Comparison of ENCODE assay signal across 27 mouse cellular contexts in genomic region chr2:135866838-135867237, GRCm38 (mm10).
DNase-seq lines count a peak whose midpoint lies in the region; ATAC-seq lines count a peak whose summit lies in the region.
"Had no signal": no experiment of that assay in that cellular context is flagged by ENCODE, and none has a peak within 500 bp of the region (broad histone marks: within the 10 kb centered on the region; RNA-seq: fewer than 3 reads in every experiment).

No protein-coding gene starts in this region.

- peaks cover 65% of the 10 kb centered on the region for H3K4me1 ChIP-seq in heart, embryonic 13.5 days
- peaks cover 29% of the 10 kb centered on the region for H3K4me1 ChIP-seq in embryonic facial prominence, embryonic 10.5 days
- H3K4me1 ChIP-seq in embryonic facial prominence, embryonic 14.5 days (ENCODE audit: control insufficient read depth, insufficient read depth, low read length), result peaks cover 12% of the 10 kb centered on the region
- H3K4me1 ChIP-seq: liver, embryonic 15.5 days had no signal

- H3K4me3 ChIP-seq in heart, embryonic 13.5 days, result no peak overlapping the region
- no peak overlapping the region for H3K4me3 ChIP-seq in embryonic facial prominence, embryonic 10.5 days
- no peak overlapping the region for H3K4me3 ChIP-seq in embryonic facial prominence, embryonic 14.5 days (ENCODE audit: low read depth, low read length)
- H3K4me3 ChIP-seq: forebrain, embryonic 10.5 days; layer of hippocampus, adult 2 months; limb, embryonic 15.5 days; liver, embryonic 15.5 days; neural tube, embryonic 15.5 days had no signal

- DNase-seq in heart, adult 18-20 months, result no peak
- no peak for DNase-seq in embryonic facial prominence, embryonic 10.5 days (ENCODE audit: low spot score)
- DNase-seq in embryonic facial prominence, embryonic 14.5 days (ENCODE audit: low spot score), result no peak
- peak; percentile 59 for DNase-seq in lung, postnatal 10 days
- DNase-seq in left cerebral cortex, adult 8-10 months (ENCODE audit: low spot score in 2 of 2), result no peak
- no peak for DNase-seq in gastrocnemius, adult 8-10 months (ENCODE audit: low spot score in 2 of 2)
- DNase-seq: adrenal gland, postnatal 36 days; B cell, adult 2 months; cerebellum, adult 11-12 months; cerebellum, postnatal 25 days; gastrocnemius, postnatal 36 days; kidney, adult 9 months; kidney, postnatal 14 days; right cerebral cortex, adult 18-20 months had no signal

- no peak for ATAC-seq in heart, embryonic 13.5 days (ENCODE audit: extremely low read depth, insufficient number of reproducible peaks, low FRiP score, low TSS enrichment)
- no peak for ATAC-seq in embryonic facial prominence, embryonic 14.5 days (ENCODE audit: low read depth)
- ATAC-seq: forebrain, embryonic 16.5 days; intestine, embryonic 16.5 days; Patski had no signal

- no peaks in the 10 kb centered on the region for H3K27me3 ChIP-seq in heart, embryonic 13.5 days (replicated peaks)
- no peaks in the 10 kb centered on the region for H3K27me3 ChIP-seq in embryonic facial prominence, embryonic 10.5 days (replicated peaks; ENCODE audit: low read depth, poor library complexity, severe bottlenecking)
- no peaks in the 10 kb centered on the region for H3K27me3 ChIP-seq in embryonic facial prominence, embryonic 14.5 days (replicated peaks; ENCODE audit: control insufficient read depth, insufficient read depth, low read length)
- H3K27me3 ChIP-seq: CH12.LX; limb, embryonic 15.5 days; liver, embryonic 15.5 days; neural tube, embryonic 15.5 days; Patski had no signal

- no peak overlapping the region for H3K27ac ChIP-seq in heart, embryonic 13.5 days (replicated peaks)
- peak overlapping the region; percentile 41 for H3K27ac ChIP-seq in embryonic facial prominence, embryonic 10.5 days (replicated peaks)
- peak overlapping the region; percentile 66; the same call in 1 of the 2 replicates for H3K27ac ChIP-seq in embryonic facial prominence, embryonic 14.5 days (replicated peaks; ENCODE audit: low read depth, low read length)
- H3K27ac ChIP-seq: forebrain, embryonic 10.5 days; layer of hippocampus, adult 2 months; limb, embryonic 15.5 days; liver, embryonic 15.5 days; macrophage; neural tube, embryonic 15.5 days; stomach, postnatal 0 days had no signal

- no peaks in the 10 kb centered on the region for H3K36me3 ChIP-seq in heart, embryonic 13.5 days
- no peaks in the 10 kb centered on the region for H3K36me3 ChIP-seq in embryonic facial prominence, embryonic 10.5 days (replicated peaks)
- H3K36me3 ChIP-seq in embryonic facial prominence, embryonic 14.5 days (ENCODE audit: control insufficient read depth, insufficient read depth, low read length), result no peaks in the 10 kb centered on the region
- H3K36me3 ChIP-seq: forebrain, embryonic 10.5 days; G1E; limb, embryonic 15.5 days; liver, embryonic 15.5 days; neural tube, embryonic 15.5 days had no signal

- H3K9ac ChIP-seq in heart, embryonic 13.5 days, result 0 out of 2 replicates have a peak overlapping the region, but pooled peaks have one; percentile 9
- no peak overlapping the region for H3K9ac ChIP-seq in embryonic facial prominence, embryonic 14.5 days (ENCODE audit: low read depth, low read length)
- H3K9ac ChIP-seq: limb, embryonic 15.5 days; liver, embryonic 15.5 days; neural tube, embryonic 15.5 days had no signal

- no peaks in the 10 kb centered on the region for H3K9me3 ChIP-seq in heart, embryonic 13.5 days
- H3K9me3 ChIP-seq in embryonic facial prominence, embryonic 10.5 days, result no peaks in the 10 kb centered on the region
- no peaks in the 10 kb centered on the region for H3K9me3 ChIP-seq in embryonic facial prominence, embryonic 14.5 days (ENCODE audit: control insufficient read depth, low read length)
- H3K9me3 ChIP-seq: forebrain, embryonic 10.5 days; limb, embryonic 15.5 days; liver, embryonic 15.5 days; neural tube, embryonic 15.5 days had no signal

- H3K4me2 ChIP-seq in heart, embryonic 13.5 days, result no peak overlapping the region
- H3K4me2 ChIP-seq in embryonic facial prominence, embryonic 14.5 days (ENCODE audit: low read depth, low read length), result 0 out of 2 replicates have a peak overlapping the region, but pooled peaks have one; percentile 17
- H3K4me2 ChIP-seq: limb, embryonic 15.5 days; liver, embryonic 15.5 days; neural tube, embryonic 15.5 days had no signal

- 62% methylated on average over 4 of the region's 4 CpGs for WGBS in heart, embryonic 13.5 days
- WGBS in embryonic facial prominence, embryonic 10.5 days, result 30% methylated on average over 4 of the region's 4 CpGs
- WGBS in embryonic facial prominence, embryonic 14.5 days, result 29% methylated on average over 4 of the region's 4 CpGs
